Mouse (Mus musculus) G1E (cell line): ENCODE measurements at regions not wholly inside any gene's neighbourhood (a gene's known extent, or its start where the extent isn't known, plus 50 kb on each side); places are given as distances from the start of the nearest gene placed in this dataset.

Source experiments
- ATAC-seq: 2 replicates; pipeline ENCODE4 v1.8.0; 2016; ENCODE audit warnings: mild to moderate bottlenecking; ENCODE audit not compliant: insufficient number of reproducible peaks, poor library complexity, low FRiP score, severe bottlenecking; ENCODE audit errors: extremely low read depth
- DNase-seq: peaks from one replicate; pipeline ENCODE4 v3.0.0; 2012; ENCODE audit warnings: low spot score
- H3K27me3 ChIP-seq: 2 replicates; pipeline ENCODE4 v1.6.1; 2012; ENCODE audit warnings: mild to moderate bottlenecking, low read length, inconsistent platforms; ENCODE audit not compliant: insufficient read depth
- H3K36me3 ChIP-seq: replicated peaks from 2 replicates; pipeline ENCODE3; 2012; ENCODE audit warnings: mild to moderate bottlenecking, inconsistent platforms
- H3K4me1 ChIP-seq: 2 replicates; pipeline ENCODE4 v1.6.1; 2012; ENCODE audit warnings: low read depth, low read length, inconsistent platforms, mixed read lengths; ENCODE audit not compliant: insufficient read depth
- H3K4me3 ChIP-seq: 2 replicates; pipeline ENCODE4 v1.5.1; 2012; ENCODE audit warnings: low read depth, mild to moderate bottlenecking, inconsistent platforms, low read length, moderate library complexity, mixed read lengths
- H3K9me3 ChIP-seq: replicated peaks from 2 replicates; pipeline ENCODE4 v1.6.1; 2012; ENCODE audit warnings: inconsistent platforms
- CTCF ChIP-seq: IDR thresholded peaks from 2 replicates; pipeline ENCODE4 v1.5.1; 2012; ENCODE audit warnings: low read depth, low read length, inconsistent platforms, mixed read lengths
- GATA1 ChIP-seq: IDR thresholded peaks from 2 replicates; pipeline ENCODE4 v1.6.1; 2012; ENCODE audit warnings: borderline replicate concordance, low read length, inconsistent platforms, mixed read lengths
- GATA2 ChIP-seq: IDR thresholded peaks from 2 replicates; pipeline ENCODE4 v1.6.1; 2012; ENCODE audit warnings: low read depth, low read length, inconsistent platforms, borderline replicate concordance
- POLR2AphosphoS5 ChIP-seq: IDR thresholded peaks from 2 replicates; pipeline ENCODE4 v1.6.1; 2012; ENCODE audit warnings: low read depth, low read length, inconsistent platforms; ENCODE audit not compliant: insufficient replicate concordance
- TAL1 ChIP-seq: conservative IDR thresholded peaks from 2 replicates; pipeline ENCODE4 v1.6.1; 2012; ENCODE audit warnings: low read depth, low read length, inconsistent platforms, mixed read lengths

- ATAC-seq (no peak), DNase-seq (no peak)
- Histone ChIP-seq H3K4me1 (no peaks in the 10 kb centered on the region), H3K36me3 (no peaks in the 10 kb centered on the region), H3K27me3 (no peaks in the 10 kb centered on the region), H3K9me3 (no peaks in the 10 kb centered on the region), H3K4me3 (no peak overlapping the region)
- TF ChIP-seq TAL1 (no peak), GATA1 (no peak), CTCF (no peak), GATA2 (no peak), POLR2AphosphoS5 (no peak)
Observed at GRCm38 (mm10) chr7:125358016-125358415, 86.5 kb upstream of the Kdm8 start.

GRCm38 (mm10) chr7:125383021-125383420 lies 61.5 kb upstream of the Kdm8 start:
- peaks cover 9% of the 10 kb centered on the region for H3K27me3 ChIP-seq
- ATAC-seq = no peak
- H3K4me1 ChIP-seq = no peaks in the 10 kb centered on the region
- TF ChIP-seq GATA1 (no peak), CTCF (no peak), GATA2 (no peak), TAL1 (no peak), POLR2AphosphoS5 (no peak)
- no peaks in the 10 kb centered on the region for H3K36me3 ChIP-seq
- H3K9me3 ChIP-seq = no peaks in the 10 kb centered on the region
- no peak overlapping the region for H3K4me3 ChIP-seq
- DNase-seq = no peak

- H3K9me3 ChIP-seq = no peaks in the 10 kb centered on the region
- H3K27me3 ChIP-seq = peaks cover 9% of the 10 kb centered on the region
- no peak for TF ChIP-seq TAL1
- TF ChIP-seq GATA1 = no peak
- TF ChIP-seq POLR2AphosphoS5 = no peak
- no peak for TF ChIP-seq GATA2
- TF ChIP-seq CTCF = no peak
- DNase-seq (no peak), ATAC-seq (no peak)
- no peak overlapping the region for H3K4me3 ChIP-seq
- no peaks in the 10 kb centered on the region for H3K36me3 ChIP-seq
- no peaks in the 10 kb centered on the region for H3K4me1 ChIP-seq
Observed at GRCm38 (mm10) chr7:125384171-125384570, 60.3 kb upstream of the Kdm8 start.

GRCm38 (mm10) chr7:125392536-125392935 lies 51.9 kb upstream of the Kdm8 start:
- no peaks in the 10 kb centered on the region for H3K36me3 ChIP-seq
- no peak for DNase-seq
- peaks cover 10% of the 10 kb centered on the region for H3K4me1 ChIP-seq
- H3K9me3 ChIP-seq = no peaks in the 10 kb centered on the region
- TF ChIP-seq GATA1 (no peak), POLR2AphosphoS5 (no peak), GATA2 (no peak), TAL1 (no peak), CTCF (no peak)
- ATAC-seq = no peak
- peaks cover 23% of the 10 kb centered on the region for H3K27me3 ChIP-seq
- H3K4me3 ChIP-seq = no peak overlapping the region

GRCm38 (mm10) chr7:125393228-125393627 lies 51.2 kb upstream of the Kdm8 start:
- Histone ChIP-seq H3K4me1 (peaks cover 10% of the 10 kb centered on the region), H3K36me3 (no peaks in the 10 kb centered on the region), H3K27me3 (peaks cover 26% of the 10 kb centered on the region), H3K4me3 (peak overlapping the region; percentile 64; the same call in 1 of the 2 replicates), H3K9me3 (no peaks in the 10 kb centered on the region)
- DNase-seq (no peak), ATAC-seq (no peak)
- TF ChIP-seq POLR2AphosphoS5 = no peak
- no peak for TF ChIP-seq GATA2
- no peak for TF ChIP-seq CTCF
- no peak for TF ChIP-seq TAL1
- TF ChIP-seq GATA1 = no peak

GRCm38 (mm10) chr7:125393654-125394346 lies 50.7 kb upstream of the Kdm8 start:
- DNase-seq (peak; percentile 66), ATAC-seq (peak; percentile 71)
- no peaks in the 10 kb centered on the region for H3K36me3 ChIP-seq
- peak overlapping the region; percentile 64; the same call in 1 of the 2 replicates for H3K4me3 ChIP-seq
- H3K27me3 ChIP-seq = peaks cover 26% of the 10 kb centered on the region
- H3K9me3 ChIP-seq = no peaks in the 10 kb centered on the region
- TF ChIP-seq GATA2 (no peak), CTCF (peak; percentile 99)
- H3K4me1 ChIP-seq = peaks cover 10% of the 10 kb centered on the region
